Mouse (Mus musculus): ENCODE measurements around the gene Mtmr1.
"Not testable (repeated sequence)": the region's sequence is repeated elsewhere in the genome, so short reads cannot be mapped to it uniquely, and the experiment has no call there.

GRCm38 (mm10) chrX:71361793-71362192 is 2.8 kb upstream of the Mtmr1 start:
- not testable (repeated sequence) for TF ChIP-seq CTCF (conservative IDR thresholded peaks at IDR 0.05; ENCODE audit: low read length); NANOG (IDR thresholded peaks at IDR 0.05; ENCODE audit: borderline replicate concordance, low read length)

Measured in E14TG2a.4 (cell line).